Mouse (Mus musculus) gonadal fat pad, adult 2 months (tissue): Measurements from ENCODE around the gene Olfr1269. TPM values are rescaled to one million over a fixed set of nuclear protein-coding genes. Genes with fewer than 3 reads are reported as not detected.

Experiments used
- DNase-seq: peaks from one replicate; pipeline ENCODE4 v3.0.0-alpha.2; 2012; ENCODE audit warnings: low read depth
- polyA plus RNA-seq: library from polyadenylated mRNA; depleted of rRNA; stranded (reverse); fragments of >200 nt; gene quantifications from 2 replicates; pipeline ENCODE4 v1.2.3, GENCODE M21; 2012; rRNA removed

Gene Olfr1269
- polyA plus RNA-seq: not detected in 2 replicates

DNA sequence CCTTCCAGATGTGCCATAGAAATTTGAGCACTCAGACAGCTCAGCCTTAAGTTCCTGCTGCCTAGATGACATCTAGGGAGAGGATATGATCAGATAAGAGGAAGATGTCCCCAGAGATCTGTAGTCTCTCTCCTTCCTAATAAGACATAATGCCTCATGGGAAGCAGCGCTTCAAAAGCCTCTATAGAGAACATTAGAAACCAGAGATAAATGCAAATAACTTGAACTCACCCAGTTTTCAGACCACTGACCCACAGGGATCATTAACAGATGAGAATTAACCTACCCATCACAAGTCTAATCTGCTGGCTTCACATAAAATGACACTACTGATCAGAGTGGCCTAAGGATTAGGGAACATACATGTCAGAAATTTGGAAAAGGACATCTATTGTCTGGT lies at the start of gene Olfr1269:
Olfr1269 (minus strand) TSS at position 101 of the 400 bp plus-strand sequence.
- no peak for DNase-seq

DNA sequence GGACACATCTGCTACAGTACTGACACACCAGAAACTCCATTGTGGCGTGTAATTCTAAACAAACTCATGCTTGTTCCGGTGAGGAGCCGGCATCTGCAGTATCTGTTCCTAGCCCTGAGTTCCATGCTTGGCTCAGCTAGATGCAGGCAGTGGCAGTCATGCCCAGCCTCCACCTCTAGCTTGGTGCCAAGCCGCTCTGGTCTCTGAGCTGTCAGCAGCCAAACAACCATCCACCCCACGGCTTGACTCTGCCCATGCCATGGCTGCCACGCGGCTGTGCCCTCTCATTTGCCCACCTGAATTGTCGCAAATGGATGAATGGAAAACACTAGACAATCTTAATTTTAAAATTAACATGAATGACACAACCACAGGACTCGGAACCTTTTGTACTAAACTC lies 32.7 kb upstream of the Olfr1269 start:
- DNase-seq: no peak

DNA sequence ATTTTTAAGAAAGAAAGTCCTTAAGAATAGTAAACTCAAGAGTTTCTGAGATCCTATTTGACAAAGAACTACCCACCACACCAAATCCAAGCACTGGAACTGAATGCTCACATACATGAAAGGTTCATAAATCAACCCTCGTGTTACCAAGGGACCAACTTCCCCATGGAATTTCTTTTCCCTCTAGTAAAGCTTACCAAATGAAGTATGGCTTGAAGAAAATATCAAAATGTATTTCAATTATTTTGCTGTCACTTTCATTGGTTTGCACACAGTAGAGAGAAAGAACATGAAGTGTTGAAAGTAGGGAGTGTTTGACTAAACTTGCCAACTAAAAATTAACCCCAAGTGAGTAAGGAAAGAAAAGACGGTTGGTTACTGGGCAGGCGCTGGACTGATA lies 31.8 kb upstream of the Olfr1269 start, which contains the start of gene Olfr1270:
Olfr1270 (minus strand) TSS at position 101 of the 400 bp plus-strand sequence.
- no peak for DNase-seq

GRCm38 (mm10) chr2:90142196-90142595 lies 21.0 kb upstream of the Olfr1269 start, which contains the start of gene Olfr32:
Gene Olfr32, minus strand, starts transcription at chr2:90142296.
- DNase-seq: no peak

DNA sequence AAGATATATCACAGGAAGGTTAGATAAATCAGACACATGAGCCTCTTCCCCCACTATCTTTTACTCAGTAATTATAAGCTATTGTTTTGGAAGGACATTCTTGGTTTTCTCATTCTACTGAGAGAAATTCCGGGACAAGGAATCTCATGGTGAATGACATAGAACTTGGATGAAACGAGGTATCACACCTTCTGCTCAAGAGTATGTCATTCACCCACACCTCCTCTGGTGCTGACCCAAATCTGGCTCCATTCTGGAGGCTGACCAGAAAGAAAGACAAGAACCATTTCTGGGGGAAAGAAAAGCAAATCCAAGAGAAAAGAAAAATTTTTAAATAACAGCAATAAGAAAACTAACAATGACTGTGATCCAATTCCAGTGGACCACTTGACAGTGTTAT lies 51.1 kb downstream of the Olfr1269 start:
- no peak for DNase-seq

Other genes with a start within 250 kb of the Olfr1269 start
- not detected in 2 replicates for gene Olfr1257, start 243.0 kb downstream of the Olfr1269 start, polyA plus RNA-seq
- gene Olfr1258, start 194.1 kb downstream of the Olfr1269 start, polyA plus RNA-seq: not detected in 2 replicates
- not detected in 2 replicates for gene Olfr1259, start 172.7 kb downstream of the Olfr1269 start, polyA plus RNA-seq
- not detected in 2 replicates for gene Olfr1260, start 147.1 kb downstream of the Olfr1269 start, polyA plus RNA-seq
- gene Olfr1261, start 130.2 kb downstream of the Olfr1269 start, polyA plus RNA-seq: not detected in 2 replicates
- gene Olfr1262, start 121.3 kb downstream of the Olfr1269 start, polyA plus RNA-seq: not detected in 2 replicates
- gene Olfr1263, start 109.3 kb downstream of the Olfr1269 start, polyA plus RNA-seq: not detected in 2 replicates
- not detected in 2 replicates for gene Olfr1264, start 95.8 kb downstream of the Olfr1269 start, polyA plus RNA-seq
- not detected in 2 replicates for gene Olfr1265, start 86.1 kb downstream of the Olfr1269 start, polyA plus RNA-seq
- not detected in 2 replicates for gene Olfr140, start 57.8 kb downstream of the Olfr1269 start, polyA plus RNA-seq
- not detected in 2 replicates for gene Olfr32, start 20.9 kb upstream of the Olfr1269 start, polyA plus RNA-seq
- gene Olfr1270, start 31.7 kb upstream of the Olfr1269 start, polyA plus RNA-seq: not detected in 2 replicates
- not detected in 2 replicates for gene Olfr1506, start 103.1 kb upstream of the Olfr1269 start, polyA plus RNA-seq
- not detected in 2 replicates for gene Olfr142, start 136.2 kb upstream of the Olfr1269 start, polyA plus RNA-seq
- not detected in 2 replicates for gene Olfr1271, start 149.6 kb upstream of the Olfr1269 start, polyA plus RNA-seq
- not detected in 2 replicates for gene Olfr1272, start 171.4 kb upstream of the Olfr1269 start, polyA plus RNA-seq
- not detected in 2 replicates for gene Gm13769, start 200.8 kb upstream of the Olfr1269 start, polyA plus RNA-seq